Mouse (Mus musculus) thymus, postnatal 4 days (tissue): Measurements from ENCODE around the gene Als2.

ENCODE experiments used
- DNase-seq: peaks from one replicate; pipeline ENCODE4 v3.0.0; 2021

The Als2 gene

DNA sequence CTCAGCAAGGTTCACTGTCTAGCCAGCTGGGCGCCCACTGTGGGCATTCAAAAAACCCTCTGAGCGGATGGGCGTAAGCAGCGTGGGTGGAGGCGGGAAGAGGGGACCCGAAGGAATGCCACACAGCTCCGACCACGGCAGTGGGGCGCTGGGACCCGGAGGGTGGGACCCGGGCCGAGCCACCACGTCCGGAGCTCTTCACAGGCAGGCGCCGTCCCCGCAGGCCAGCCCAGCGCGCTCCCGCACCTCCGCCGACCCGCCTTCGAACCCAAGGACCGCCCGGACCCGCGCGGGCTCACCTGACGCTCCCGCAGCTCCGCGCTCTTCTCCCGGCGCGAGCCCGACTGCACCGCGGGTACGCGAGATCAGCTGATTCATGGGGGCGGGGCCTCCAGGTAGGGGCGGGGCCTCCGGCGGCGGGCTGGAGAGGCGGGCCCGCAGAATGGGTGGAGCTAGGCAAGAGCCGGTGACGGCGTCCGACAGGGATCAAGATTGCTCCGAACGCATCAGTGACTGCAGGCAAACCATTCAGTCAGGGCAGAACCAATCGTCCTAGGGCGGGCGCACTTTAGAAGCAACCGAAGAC lies at the start of gene Als2:
Gene Als2, minus strand, starts transcription at position 376 of the 586 bp plus-strand sequence.
- DNase-seq: peak; percentile 100

DNA sequence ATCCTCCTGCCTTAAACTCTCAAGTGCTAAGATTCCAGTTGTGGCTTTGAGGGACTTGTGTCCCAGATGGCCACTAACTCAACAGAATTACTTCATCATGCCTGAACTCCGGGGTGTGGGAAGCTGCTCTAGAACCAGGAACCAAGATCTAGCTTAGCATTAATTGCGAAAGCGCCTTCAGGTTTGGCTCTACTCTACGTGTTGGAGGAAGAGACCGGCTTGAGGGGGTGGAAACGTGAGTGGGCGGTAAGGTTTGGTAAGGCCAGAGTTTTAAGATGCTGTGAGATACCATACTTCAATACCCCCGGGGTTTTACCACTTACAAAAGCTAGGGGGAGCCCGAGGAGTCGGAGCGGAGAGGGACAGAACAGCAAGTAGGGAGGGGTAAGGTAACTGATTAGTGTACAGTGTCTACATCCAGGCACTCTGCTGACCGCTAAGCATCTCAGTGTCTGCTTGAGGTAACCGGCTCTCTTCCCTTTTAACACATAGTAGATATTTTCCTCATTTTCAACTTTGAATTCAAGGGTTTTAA lies 49.4 kb upstream of the Als2 start:
- peak; percentile 25 for DNase-seq

GRCm38 (mm10) chr1:59285880-59286279 lies 48.8 kb upstream of the Als2 start:
- no peak for DNase-seq

- no peak for DNase-seq
Measured at GRCm38 (mm10) chr1:59272189-59272588, 35.2 kb upstream of the Als2 start.

DNA sequence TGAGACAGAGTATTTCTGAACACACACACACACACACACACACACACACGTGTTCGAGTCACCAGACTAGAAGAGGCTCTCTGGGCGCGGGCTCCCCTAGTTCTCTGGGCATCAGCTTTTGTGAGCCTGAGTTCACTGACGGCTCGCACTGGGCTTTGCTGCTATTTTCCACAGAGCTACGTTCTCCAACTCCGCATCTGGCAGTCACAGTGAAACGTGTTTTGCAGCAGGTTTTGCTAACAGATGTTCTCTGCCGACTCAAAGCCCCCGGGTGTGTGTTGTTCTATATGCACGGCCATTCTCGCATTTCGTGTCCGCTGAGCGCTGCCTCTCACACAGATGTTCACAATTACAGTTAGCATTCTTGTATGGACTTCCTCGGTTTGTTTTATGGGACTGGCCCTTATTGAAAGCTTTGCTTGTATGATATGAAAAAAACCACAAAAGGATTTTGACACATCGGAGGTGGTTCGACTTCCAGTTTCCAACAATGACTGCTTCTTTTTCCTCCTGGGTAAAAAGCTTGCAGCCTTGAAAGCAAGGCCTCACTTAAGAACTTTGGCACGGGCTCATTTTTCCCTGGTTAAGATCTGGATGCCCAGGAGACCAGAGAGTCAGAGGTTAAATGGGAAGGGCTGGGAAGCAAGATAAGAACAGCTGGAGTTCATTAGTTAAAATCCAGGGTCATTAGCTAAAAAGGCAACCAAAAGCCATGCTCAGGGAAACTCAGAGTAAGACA lies 33.1 kb upstream of the Als2 start:
- no peak for DNase-seq

DNA sequence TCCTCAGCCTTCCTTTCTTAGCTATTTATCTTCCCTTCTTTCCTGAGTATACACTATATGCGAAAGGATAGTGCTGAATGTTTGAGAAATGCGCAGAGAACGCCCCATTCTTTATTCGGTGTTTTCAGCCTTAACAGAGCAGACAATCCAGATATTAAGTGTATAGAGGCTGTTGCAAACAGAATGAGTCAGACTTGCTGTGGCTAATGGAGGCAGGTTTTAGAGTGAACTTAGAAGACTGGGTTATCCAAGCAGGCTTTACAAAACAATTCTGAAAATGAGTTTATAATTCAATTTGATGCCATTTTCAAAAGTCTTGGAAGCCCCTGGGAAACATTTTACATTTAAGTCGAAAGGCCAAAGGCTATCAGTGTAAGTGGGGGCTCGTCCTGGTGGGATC lies 32.4 kb upstream of the Als2 start:
- DNase-seq: no peak

DNA sequence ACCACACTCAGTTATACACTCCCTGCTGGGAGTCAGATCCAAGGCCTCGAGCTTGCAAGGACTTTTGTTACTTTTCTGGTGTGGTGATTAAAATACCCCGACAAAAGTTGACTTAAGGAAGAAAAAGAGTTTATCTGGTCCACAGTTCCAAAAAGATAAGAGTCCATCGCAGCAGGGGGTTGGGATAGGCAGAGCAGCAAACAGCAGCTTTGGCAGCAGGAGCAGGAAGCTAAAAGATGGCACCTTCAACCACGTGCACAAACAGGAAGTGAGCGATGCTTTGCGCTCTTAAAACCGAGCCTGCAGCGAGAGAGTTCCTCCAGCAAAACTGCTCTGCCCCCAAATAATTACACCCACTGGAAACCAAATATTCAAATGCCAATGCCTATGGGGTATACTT lies 31.9 kb upstream of the Als2 start:
- no peak for DNase-seq

- no peak for DNase-seq
Measured at GRCm38 (mm10) chr1:59257736-59258135, 20.7 kb upstream of the Als2 start.

DNA sequence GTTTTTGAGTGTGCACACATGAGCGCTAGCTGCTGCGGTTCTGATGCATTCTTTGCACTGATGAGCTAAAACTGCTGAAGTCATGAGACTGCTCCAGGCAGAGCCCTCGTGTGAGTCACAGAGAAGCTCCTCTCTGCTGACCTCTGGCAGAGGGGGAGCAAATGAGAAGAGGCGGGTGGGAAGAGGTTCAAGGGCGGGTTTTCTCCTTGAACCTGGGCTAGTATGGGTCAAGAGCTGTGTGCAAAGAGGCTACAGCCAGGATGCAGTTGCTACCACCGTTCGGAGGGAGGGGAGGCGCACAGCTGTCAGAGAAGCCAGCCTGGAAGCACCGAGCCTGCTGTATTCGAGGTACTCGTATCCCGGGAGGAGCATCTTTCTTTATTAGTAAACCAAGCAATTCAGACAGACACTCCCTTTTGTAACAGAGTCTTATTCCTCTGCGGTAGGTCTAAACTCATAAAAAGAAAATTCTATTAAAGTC lies 19.8 kb upstream of the Als2 start, which contains the start of gene Cdk15:
Gene Cdk15, plus strand, starts transcription at position 156 of the 481 bp plus-strand sequence.
- no peak for DNase-seq

GRCm38 (mm10) chr1:59253301-59253909 lies 16.4 kb upstream of the Als2 start:
- no peak for DNase-seq

- no peak for DNase-seq
Measured at GRCm38 (mm10) chr1:59252762-59253161, 15.7 kb upstream of the Als2 start.

DNA sequence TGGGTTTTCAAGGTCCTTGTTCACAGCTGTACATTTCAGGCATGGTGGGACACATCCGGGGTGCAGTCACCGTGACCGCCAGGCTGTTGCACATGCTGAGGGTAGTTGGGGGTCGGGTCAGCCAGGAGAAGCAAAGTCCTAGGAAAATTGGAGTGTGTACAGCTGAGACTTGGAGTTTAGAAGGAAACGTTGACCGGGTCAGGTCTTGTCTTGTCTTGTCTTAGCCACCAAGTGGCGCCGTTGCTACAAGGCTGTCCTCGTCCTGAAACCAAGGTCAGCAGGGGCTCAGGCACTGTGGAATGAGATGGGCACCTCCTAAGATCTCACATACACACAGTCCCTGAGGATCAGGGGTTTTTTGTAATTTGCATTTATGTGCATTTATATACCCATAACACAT lies 10.6 kb upstream of the Als2 start:
- DNase-seq: peak; percentile 60

- DNase-seq: no peak
Measured at GRCm38 (mm10) chr1:59243770-59244169, 6.7 kb upstream of the Als2 start.

DNA sequence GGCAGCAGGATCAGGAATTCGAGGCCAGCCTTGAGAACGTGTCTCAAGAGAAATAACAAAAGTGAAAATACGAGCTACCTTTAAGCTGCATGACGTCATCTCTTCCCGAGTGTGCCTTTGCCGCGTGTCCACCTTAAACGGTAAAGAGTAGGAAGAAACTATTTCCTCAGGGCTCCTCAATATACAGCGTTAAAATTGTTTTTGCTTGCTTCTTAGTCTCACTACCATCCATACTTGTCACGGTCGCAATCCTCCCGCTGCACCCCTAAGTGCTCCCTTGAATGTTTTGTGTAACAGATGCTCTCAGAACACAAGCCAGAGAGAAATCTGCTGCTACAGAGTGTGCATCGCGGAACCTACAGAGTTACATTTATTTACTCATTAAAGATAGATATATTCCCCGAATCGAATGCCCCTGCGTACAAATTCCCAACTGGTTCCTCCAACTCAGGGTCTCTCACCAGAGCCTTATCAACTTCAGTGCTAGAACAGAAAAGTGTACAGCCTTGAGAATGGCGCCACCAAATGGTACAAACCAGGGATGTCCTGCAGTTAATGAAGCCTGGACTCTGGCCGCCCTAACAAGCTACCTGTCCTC lies 682 bp upstream of the Als2 start:
- DNase-seq: peak; percentile 73

DNA sequence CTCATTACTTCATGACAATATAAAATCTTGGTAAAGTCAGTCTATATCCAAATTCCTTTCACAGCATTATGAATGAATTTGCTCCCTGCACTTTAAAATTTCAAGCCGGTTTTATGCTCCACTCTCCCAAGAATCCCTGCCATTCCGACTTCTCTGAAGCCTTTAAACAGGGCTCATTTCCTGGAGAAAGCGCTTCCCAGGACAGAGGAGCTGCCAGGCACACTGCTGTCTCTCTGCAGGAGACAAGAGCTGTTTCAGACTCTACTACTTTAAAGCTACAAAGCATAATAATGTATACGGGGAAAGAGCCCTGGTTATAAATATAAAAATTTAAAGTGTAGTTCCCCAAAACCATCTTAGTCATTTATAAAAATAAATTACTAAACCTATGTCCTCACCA lies 7.8 kb downstream of the Als2 start:
- no peak for DNase-seq

DNA sequence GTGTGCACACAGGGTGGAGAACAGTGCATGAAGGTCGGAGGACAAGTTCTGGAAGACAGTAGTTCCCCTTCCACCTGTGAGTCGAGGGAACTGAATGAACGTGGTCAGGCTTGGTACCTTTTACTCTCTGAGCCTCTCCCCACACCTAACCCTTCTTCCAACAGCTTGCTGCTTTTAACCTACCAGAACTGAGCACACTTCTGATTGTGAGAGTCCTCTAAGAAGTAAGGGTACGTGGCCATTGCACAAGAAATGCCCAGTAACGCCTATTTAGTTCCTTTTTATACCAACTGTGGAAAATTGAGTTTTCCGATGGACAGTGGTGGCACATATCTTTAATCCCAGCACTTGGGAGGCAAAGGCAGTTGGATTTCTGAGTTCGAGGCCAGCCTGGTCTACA lies 8.5 kb downstream of the Als2 start:
- DNase-seq: no peak

DNA sequence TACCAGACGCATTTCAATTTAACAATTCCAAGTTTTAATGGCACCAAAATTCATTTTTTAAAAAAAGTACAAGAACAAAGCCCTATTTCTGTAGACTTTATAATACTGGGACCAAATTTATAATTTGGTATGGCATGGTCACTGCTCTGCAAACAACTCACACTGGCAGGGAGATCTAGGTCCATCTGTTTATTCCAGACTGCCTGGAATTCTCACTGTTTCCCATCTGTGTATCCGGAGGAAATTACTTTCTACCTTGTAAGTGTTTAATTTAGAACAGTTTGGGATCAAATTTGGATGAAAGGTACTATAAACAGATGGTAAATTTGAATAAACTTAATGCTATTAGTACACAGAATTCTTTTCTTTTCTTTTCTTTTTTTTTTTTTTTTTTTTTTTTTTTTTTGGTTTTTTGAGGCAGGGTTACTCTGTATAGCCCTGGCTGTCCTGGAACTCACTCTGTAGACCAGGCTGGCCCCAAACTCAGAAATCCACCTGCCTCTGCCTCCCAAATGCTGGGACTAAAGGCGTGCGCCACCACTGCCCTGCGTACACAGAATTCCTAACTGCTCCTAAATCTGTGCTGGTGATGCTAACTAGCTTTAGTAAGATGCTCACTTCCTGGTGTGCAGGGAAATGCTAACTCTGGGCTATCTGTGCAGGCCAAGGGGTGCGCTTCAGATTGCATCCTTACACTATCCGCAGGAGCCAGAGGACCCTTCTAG lies 14.8 kb downstream of the Als2 start:
- DNase-seq: no peak

DNA sequence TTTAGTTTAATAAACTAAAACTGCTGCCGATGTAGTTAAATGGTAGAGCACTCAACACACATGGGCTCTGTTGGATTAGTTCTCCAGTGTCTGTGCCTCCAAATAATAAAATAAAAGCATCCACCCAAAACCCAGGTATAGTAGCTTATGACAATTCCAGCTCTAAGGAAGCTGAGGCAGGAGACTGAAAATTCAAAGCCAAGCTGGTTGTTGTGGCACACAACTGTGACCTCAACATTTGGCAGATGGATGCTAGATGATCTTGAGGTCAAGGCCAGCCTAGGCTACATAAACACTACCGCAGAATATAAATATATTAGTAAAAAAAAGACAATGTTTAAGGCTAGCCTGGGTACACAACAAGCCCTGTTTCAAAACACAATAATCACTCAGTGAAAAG lies 15.4 kb downstream of the Als2 start:
- DNase-seq: no peak

GRCm38 (mm10) chr1:59220371-59220770 lies 16.7 kb downstream of the Als2 start:
- no peak for DNase-seq

GRCm38 (mm10) chr1:59215446-59215845 lies 21.6 kb downstream of the Als2 start:
- DNase-seq: no peak

- DNase-seq: no peak
Measured at GRCm38 (mm10) chr1:59212951-59213350, 24.1 kb downstream of the Als2 start.

- DNase-seq: no peak
Measured at GRCm38 (mm10) chr1:59212076-59212779, 24.8 kb downstream of the Als2 start.
